Mouse (Mus musculus) liver, adult 2 months (tissue): ENCODE measurements around the gene Ddah2.

Experiments
- CTCF ChIP-seq: fragments of 200-500 bp; IDR thresholded peaks from 2 replicates; pipeline ENCODE4 v1.5.1; 2011; ENCODE audit warnings: low read depth, low read length, control low read depth
- POLR2A ChIP-seq: fragments of 200-500 bp; IDR thresholded peaks from 2 replicates; pipeline ENCODE4 v1.6.1; 2011; ENCODE audit warnings: low read length, control low read depth; ENCODE audit not compliant: insufficient read depth; ENCODE audit errors: extremely low read depth

GRCm38 (mm10) chr17:35043794-35044193, 15.0 kb upstream of the Ddah2 start:
- TF ChIP-seq POLR2A (no peak), CTCF (no peak)
